Mouse (Mus musculus) testis, adult 2 months (tissue): ENCODE measurements around the gene Psenen.

ENCODE experiments used
- CTCF ChIP-seq: fragments of 200-500 bp; IDR thresholded peaks from 2 replicates; pipeline ENCODE4 v1.5.1; 2012; ENCODE audit warnings: low read depth, mild to moderate bottlenecking, inconsistent platforms, low read length, moderate library complexity; ENCODE audit not compliant: control insufficient read depth, insufficient read depth, insufficient replicate concordance
- POLR2A ChIP-seq: fragments of 200-500 bp; IDR thresholded peaks from 2 replicates; pipeline ENCODE4 v1.6.1; 2012; ENCODE audit warnings: low read depth, mild to moderate bottlenecking, inconsistent platforms, low read length, moderate library complexity; ENCODE audit not compliant: control insufficient read depth

DNA sequence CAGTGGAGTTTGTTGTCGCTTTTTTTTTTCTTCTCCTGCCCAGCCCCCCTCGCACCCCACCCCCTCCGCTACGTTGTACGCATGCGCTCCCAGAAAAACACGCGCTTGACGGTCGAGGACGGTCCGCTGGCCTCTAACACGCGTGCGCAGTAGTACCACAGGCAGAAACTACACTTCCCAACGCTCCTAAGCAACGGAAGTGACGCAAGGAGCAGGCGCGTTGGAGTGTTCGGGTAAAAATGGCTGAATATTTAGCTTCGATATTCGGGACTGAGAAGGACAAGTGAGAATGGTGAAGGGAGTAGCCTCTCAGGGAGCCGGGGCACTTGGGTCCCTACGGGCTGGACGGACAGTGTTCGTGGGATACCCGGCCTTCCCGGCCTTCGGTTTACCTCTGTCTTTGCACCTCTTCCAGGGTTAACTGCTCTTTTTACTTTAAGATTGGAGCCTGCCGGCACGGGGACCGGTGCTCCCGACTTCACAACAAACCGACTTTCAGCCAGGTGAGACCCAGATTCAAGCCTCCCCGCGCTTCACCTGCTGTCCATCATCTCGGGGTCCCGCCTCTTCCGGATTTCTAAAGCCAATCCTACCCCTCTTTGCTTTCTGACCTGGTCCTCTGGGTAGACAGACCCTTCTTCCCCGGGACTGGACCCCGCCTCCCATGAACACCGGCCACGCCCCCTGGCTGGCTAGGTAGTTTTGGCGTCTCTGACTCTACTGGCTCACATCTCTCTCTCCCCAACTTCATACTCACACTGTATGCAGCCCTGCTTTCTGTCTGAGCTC is at the start of gene Psenen, which contains the start of the genes U2af1l4 and Gm49396:
- TF ChIP-seq POLR2A: peak; percentile 49; the same call in 1 of the 2 replicates
- TF ChIP-seq CTCF: no peak
